Mouse (Mus musculus): Measurements from ENCODE around the gene Myrip. TPM values are rescaled to one million over a fixed set of nuclear protein-coding genes. Genes with fewer than 3 reads are reported as not detected.
"Not testable (repeated sequence)": the region's sequence is repeated elsewhere in the genome, so short reads cannot be mapped to it uniquely, and the experiment has no call there.

The Myrip gene
- not detected in 2 replicates for total RNA-seq (2014; fragmentation: Nextera tagmentation)
- total RNA-seq (2017): 0.05 and 0.23 TPM in 2 replicates
- not detected in 2 replicates for polyA plus RNA-seq (2012)

DNA sequence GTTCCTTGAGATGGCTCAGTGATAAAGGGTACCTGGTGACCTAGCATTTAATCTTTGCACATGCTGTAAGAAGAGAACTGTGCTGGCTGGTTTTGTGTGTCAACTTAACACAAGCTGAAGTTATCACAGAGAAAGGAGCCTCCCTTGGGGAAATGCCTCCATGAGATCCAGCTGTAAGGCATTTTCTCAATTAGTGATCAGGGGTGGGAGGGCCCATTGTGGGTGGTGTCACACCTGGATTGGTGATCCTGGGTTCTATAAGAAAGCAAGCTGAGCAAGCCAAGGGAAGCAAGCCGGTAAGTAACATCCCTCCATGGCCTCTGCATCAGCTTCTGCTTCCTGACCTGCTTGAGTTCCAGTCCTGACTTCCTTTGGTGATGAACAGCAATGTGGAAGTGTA lies at the start of gene Myrip:
Gene Myrip (plus strand): TSS at position 301 of the 400 bp plus-strand sequence.
- ATAC-seq (ENCODE audit: extremely low read depth, insufficient number of reproducible peaks, low FRiP score, poor library complexity, severe bottlenecking): not testable (repeated sequence)

DNA sequence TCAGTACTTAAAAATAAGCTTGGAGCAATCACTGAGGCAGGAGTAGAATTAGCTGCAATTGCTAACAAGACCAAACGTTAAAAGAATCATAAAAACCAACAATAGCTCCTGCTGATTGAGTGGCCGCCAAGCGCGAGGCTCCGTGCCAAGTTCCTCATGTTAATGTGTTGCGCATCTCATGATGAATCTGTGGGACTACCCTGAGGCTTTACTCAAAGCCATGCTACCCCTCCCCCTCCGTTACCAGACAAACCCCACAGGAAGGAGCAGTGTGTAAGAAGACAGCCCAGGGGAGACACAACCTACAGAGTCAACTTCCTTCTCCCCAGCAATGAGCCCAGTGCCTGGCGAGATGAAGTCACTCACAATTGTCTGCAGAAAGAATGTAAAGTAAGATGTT lies 41.5 kb upstream of the Myrip start:
- Histone ChIP-seq H3K4me1 (ENCODE audit: insufficient read depth, low read depth, low read length) (no peaks in the 10 kb centered on the region), H3K27me3 (ENCODE audit: insufficient read depth, low read length) (no peaks in the 10 kb centered on the region), H3K4me3 (ENCODE audit: low read depth, low read length) (no peak overlapping the region), H3K36me3 (replicated peaks) (no peaks in the 10 kb centered on the region), H3K9me3 (replicated peaks) (no peaks in the 10 kb centered on the region)
- TF ChIP-seq POLR2AphosphoS5 (IDR thresholded peaks at IDR 0.05; ENCODE audit: insufficient replicate concordance, low read depth, low read length) (no peak), CTCF (IDR thresholded peaks at IDR 0.05; ENCODE audit: low read depth, low read length) (no peak), GATA2 (IDR thresholded peaks at IDR 0.05; ENCODE audit: borderline replicate concordance, low read depth, low read length) (no peak), GATA1 (IDR thresholded peaks at IDR 0.05; ENCODE audit: borderline replicate concordance, low read length) (no peak), TAL1 (conservative IDR thresholded peaks at IDR 0.05; ENCODE audit: low read depth, low read length) (no peak)
- no peak for DNase-seq (ENCODE audit: low spot score)
- ATAC-seq (ENCODE audit: extremely low read depth, insufficient number of reproducible peaks, low FRiP score, poor library complexity, severe bottlenecking): no peak

More for the DNA sequence above, at the start of gene Myrip:
- H3K4me3 ChIP-seq (ENCODE audit: low read depth, low read length); H3K4me1 ChIP-seq (ENCODE audit: insufficient read depth, low read depth, low read length); DNase-seq (ENCODE audit: low spot score); H3K36me3 ChIP-seq (replicated peaks); H3K27me3 ChIP-seq (ENCODE audit: insufficient read depth, low read length): not testable (repeated sequence)
- H3K9me3 ChIP-seq (replicated peaks): peaks cover 27% of the 10 kb centered on the region

DNA sequence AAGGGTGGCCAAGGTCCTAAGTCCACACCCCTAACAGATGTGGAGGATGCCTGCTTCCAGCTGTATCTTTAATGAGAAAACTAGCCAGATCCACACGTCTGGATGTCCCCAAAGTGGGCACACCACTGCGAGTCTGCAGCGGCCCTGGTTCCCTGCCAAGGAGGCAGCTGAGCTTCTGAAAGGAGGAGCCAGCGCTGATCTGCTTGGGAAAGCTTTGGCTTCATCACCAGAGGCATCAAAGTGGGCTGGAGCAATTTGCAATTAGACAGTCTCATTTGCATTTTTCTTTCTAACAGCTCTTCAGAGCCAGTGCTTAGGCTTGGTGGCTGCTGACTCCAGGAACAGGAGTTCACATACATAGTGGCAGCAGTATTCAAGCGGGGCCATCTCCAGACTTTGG lies 37.3 kb upstream of the Myrip start:
- ATAC-seq (ENCODE audit: extremely low read depth, insufficient number of reproducible peaks, low FRiP score, poor library complexity, severe bottlenecking) (no peak), DNase-seq (ENCODE audit: low spot score) (no peak)
- no peaks in the 10 kb centered on the region for H3K4me1 ChIP-seq (ENCODE audit: insufficient read depth, low read depth, low read length)
- no peaks in the 10 kb centered on the region for H3K27me3 ChIP-seq (ENCODE audit: insufficient read depth, low read length)
- no peak overlapping the region for H3K4me3 ChIP-seq (ENCODE audit: low read depth, low read length)
- no peaks in the 10 kb centered on the region for H3K36me3 ChIP-seq (replicated peaks)
- H3K9me3 ChIP-seq (replicated peaks): no peaks in the 10 kb centered on the region
- no peak for TF ChIP-seq GATA2 (IDR thresholded peaks at IDR 0.05; ENCODE audit: borderline replicate concordance, low read depth, low read length)
- no peak for TF ChIP-seq POLR2AphosphoS5 (IDR thresholded peaks at IDR 0.05; ENCODE audit: insufficient replicate concordance, low read depth, low read length)
- no peak for TF ChIP-seq CTCF (IDR thresholded peaks at IDR 0.05; ENCODE audit: low read depth, low read length)
- TF ChIP-seq TAL1 (conservative IDR thresholded peaks at IDR 0.05; ENCODE audit: low read depth, low read length): no peak
- no peak for TF ChIP-seq GATA1 (IDR thresholded peaks at IDR 0.05; ENCODE audit: borderline replicate concordance, low read length)

DNA sequence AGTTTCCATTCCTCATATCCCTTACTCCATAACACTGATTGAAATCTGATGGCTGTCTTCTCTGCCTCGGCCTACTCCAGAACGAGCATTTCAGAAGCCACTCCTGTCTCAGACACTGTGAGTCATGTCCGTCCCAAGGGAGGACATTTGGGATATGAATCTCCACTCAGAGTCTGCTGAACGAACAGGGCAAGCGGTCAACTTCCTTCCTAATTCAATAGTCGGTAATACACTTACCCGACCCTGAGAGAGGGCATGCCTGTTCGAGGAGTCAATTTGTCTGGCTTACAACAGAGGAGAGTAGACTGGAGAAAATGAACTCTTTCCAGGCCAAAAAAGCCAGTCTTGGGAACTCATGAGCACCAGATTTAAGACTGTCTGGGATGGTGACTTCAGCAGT lies 28.2 kb upstream of the Myrip start:
- TF ChIP-seq TAL1 (conservative IDR thresholded peaks at IDR 0.05; ENCODE audit: low read depth, low read length): no peak
- TF ChIP-seq GATA1 (IDR thresholded peaks at IDR 0.05; ENCODE audit: borderline replicate concordance, low read length): no peak
- no peak for TF ChIP-seq GATA2 (IDR thresholded peaks at IDR 0.05; ENCODE audit: borderline replicate concordance, low read depth, low read length)
- no peak for TF ChIP-seq POLR2AphosphoS5 (IDR thresholded peaks at IDR 0.05; ENCODE audit: insufficient replicate concordance, low read depth, low read length)
- no peak for TF ChIP-seq CTCF (IDR thresholded peaks at IDR 0.05; ENCODE audit: low read depth, low read length)
- H3K4me3 ChIP-seq (ENCODE audit: low read depth, low read length): no peak overlapping the region
- H3K4me1 ChIP-seq (ENCODE audit: insufficient read depth, low read depth, low read length): no peaks in the 10 kb centered on the region
- ATAC-seq (ENCODE audit: extremely low read depth, insufficient number of reproducible peaks, low FRiP score, poor library complexity, severe bottlenecking) (no peak), DNase-seq (ENCODE audit: low spot score) (no peak)
- no peaks in the 10 kb centered on the region for H3K27me3 ChIP-seq (ENCODE audit: insufficient read depth, low read length)
- H3K36me3 ChIP-seq (replicated peaks): no peaks in the 10 kb centered on the region
- no peaks in the 10 kb centered on the region for H3K9me3 ChIP-seq (replicated peaks)

DNA sequence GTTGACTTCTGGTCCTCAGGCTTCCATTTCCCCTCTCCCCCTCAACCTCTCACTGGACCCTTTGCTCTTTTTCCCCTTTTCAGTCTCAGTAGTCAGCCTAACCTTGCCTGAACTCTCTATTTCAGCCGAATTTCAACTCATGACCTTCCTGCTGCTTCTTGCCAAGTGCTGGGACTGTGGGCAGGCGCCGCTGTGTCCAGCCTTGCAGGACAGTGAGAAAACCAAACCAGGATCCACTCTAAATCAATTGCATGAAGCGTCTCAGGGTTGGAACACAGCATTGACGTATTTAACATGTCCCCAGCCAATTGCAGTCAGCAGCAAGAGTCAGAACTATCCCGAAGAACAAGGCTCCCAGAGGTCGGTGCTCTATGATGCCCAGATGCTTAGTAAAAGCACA lies 26.1 kb upstream of the Myrip start:
- no peak for TF ChIP-seq GATA2 (IDR thresholded peaks at IDR 0.05; ENCODE audit: borderline replicate concordance, low read depth, low read length)
- TF ChIP-seq CTCF (IDR thresholded peaks at IDR 0.05; ENCODE audit: low read depth, low read length): no peak
- TF ChIP-seq POLR2AphosphoS5 (IDR thresholded peaks at IDR 0.05; ENCODE audit: insufficient replicate concordance, low read depth, low read length): no peak
- TF ChIP-seq TAL1 (conservative IDR thresholded peaks at IDR 0.05; ENCODE audit: low read depth, low read length): no peak
- no peak for TF ChIP-seq GATA1 (IDR thresholded peaks at IDR 0.05; ENCODE audit: borderline replicate concordance, low read length)
- no peak for DNase-seq (ENCODE audit: low spot score)
- no peaks in the 10 kb centered on the region for H3K9me3 ChIP-seq (replicated peaks)
- no peaks in the 10 kb centered on the region for H3K4me1 ChIP-seq (ENCODE audit: insufficient read depth, low read depth, low read length)
- ATAC-seq (ENCODE audit: extremely low read depth, insufficient number of reproducible peaks, low FRiP score, poor library complexity, severe bottlenecking): no peak
- no peak overlapping the region for H3K4me3 ChIP-seq (ENCODE audit: low read depth, low read length)
- H3K36me3 ChIP-seq (replicated peaks): no peaks in the 10 kb centered on the region
- H3K27me3 ChIP-seq (ENCODE audit: insufficient read depth, low read length): no peaks in the 10 kb centered on the region

DNA sequence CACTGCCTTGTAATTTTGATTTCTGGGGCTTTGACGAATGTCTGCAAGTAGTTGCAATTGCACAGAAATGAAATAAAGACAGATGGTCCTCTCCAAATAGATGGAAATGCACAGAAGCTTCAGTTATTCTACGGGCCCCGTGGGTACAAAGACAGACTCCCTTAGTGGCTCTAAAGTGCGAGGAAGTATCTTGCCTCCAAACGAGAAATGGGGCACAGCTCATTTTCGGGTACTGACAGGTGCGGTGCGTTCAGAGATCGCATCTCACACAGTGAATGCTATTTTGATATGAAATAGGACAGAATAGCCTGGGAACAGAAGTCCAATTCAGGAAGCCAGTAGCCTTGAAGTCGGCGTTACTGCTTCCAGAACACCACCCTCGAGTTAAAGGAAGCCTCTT lies 20.2 kb upstream of the Myrip start:
- TF ChIP-seq GATA1 (IDR thresholded peaks at IDR 0.05; ENCODE audit: borderline replicate concordance, low read length) (no peak), GATA2 (IDR thresholded peaks at IDR 0.05; ENCODE audit: borderline replicate concordance, low read depth, low read length) (no peak), TAL1 (conservative IDR thresholded peaks at IDR 0.05; ENCODE audit: low read depth, low read length) (no peak), CTCF (IDR thresholded peaks at IDR 0.05; ENCODE audit: low read depth, low read length) (no peak), POLR2AphosphoS5 (IDR thresholded peaks at IDR 0.05; ENCODE audit: insufficient replicate concordance, low read depth, low read length) (no peak)
- Histone ChIP-seq H3K4me1 (ENCODE audit: insufficient read depth, low read depth, low read length) (no peaks in the 10 kb centered on the region), H3K9me3 (replicated peaks) (no peaks in the 10 kb centered on the region), H3K27me3 (ENCODE audit: insufficient read depth, low read length) (no peaks in the 10 kb centered on the region), H3K4me3 (ENCODE audit: low read depth, low read length) (no peak overlapping the region), H3K36me3 (replicated peaks) (no peaks in the 10 kb centered on the region)
- ATAC-seq (ENCODE audit: extremely low read depth, insufficient number of reproducible peaks, low FRiP score, poor library complexity, severe bottlenecking) (no peak), DNase-seq (ENCODE audit: low spot score) (no peak)
